Mouse (Mus musculus) forebrain, embryonic 16.5 days (tissue): ENCODE results near the gene Rgs2. TPM values are rescaled to one million over a fixed set of nuclear protein-coding genes. Genes with fewer than 3 reads are reported as not detected.

ENCODE experiments used
- ATAC-seq: fragments of 200-750 bp; cut with Nextera tagmentation; 2 replicates; pipeline ENCODE4 v1.8.0; 2017; ENCODE audit warnings: mild to moderate bottlenecking, moderate library complexity
- H3K27ac ChIP-seq: fragments of 300-500 bp; sonication (generic); 2 replicates; pipeline ENCODE4 v1.5.1; 2014; ENCODE audit warnings: low read length, control low read depth
- H3K27me3 ChIP-seq: fragments of 300-500 bp; sonication (generic); replicated peaks from 2 replicates; pipeline ENCODE4 v1.6.1; 2014; ENCODE audit warnings: low read length; ENCODE audit not compliant: control insufficient read depth, insufficient read depth
- H3K36me3 ChIP-seq: fragments of 300-500 bp; sonication (generic); 2 replicates; pipeline ENCODE4 v1.6.1; 2014; ENCODE audit not compliant: control insufficient read depth, insufficient read depth
- H3K4me1 ChIP-seq: fragments of 300-500 bp; sonication (generic); replicated peaks from 2 replicates; pipeline ENCODE4 v1.6.1; 2014; ENCODE audit warnings: low read length; ENCODE audit not compliant: control insufficient read depth, insufficient read depth
- H3K4me2 ChIP-seq: fragments of 300-500 bp; sonication (generic); 2 replicates; pipeline ENCODE4 v1.6.1; 2014; ENCODE audit warnings: mild to moderate bottlenecking, low read length, control low read depth
- H3K4me3 ChIP-seq: fragments of 300-500 bp; sonication (generic); replicated peaks from 2 replicates; pipeline ENCODE4 v1.5.1; 2014; ENCODE audit warnings: mild to moderate bottlenecking, low read length, control low read depth
- H3K9ac ChIP-seq: fragments of 300-500 bp; sonication (generic); replicated peaks from 2 replicates; pipeline ENCODE4 v1.6.1; 2014; ENCODE audit warnings: low read depth, low read length, control low read depth
- H3K9me3 ChIP-seq: fragments of 300-500 bp; sonication (generic); 2 replicates; pipeline ENCODE4 v1.6.1; 2016; ENCODE audit warnings: low read length; ENCODE audit not compliant: control insufficient read depth
- WGBS: fragments of 180-500 bp; shearing (Covaris S2); extraction: QIAGEN DNeasy Blood & Tissue Kit; methylation state at CpG from one replicate; pipeline ENCODE4 v1.1.7; 2014; 5-methylcytosine and 5-hydroxymethylcytosine counted together
- polyA plus RNA-seq: library from polyadenylated mRNA; unstranded; fragments of >200 nt; fragmentation: Nextera tagmentation; extraction: Ambion mirVana; gene quantifications from 2 replicates; pipeline ENCODE4 v1.2.1, GENCODE M21; 2015

Gene Rgs2
- polyA plus RNA-seq, 1 experiment from 2014 or later: 85.7 TPM

DNA sequence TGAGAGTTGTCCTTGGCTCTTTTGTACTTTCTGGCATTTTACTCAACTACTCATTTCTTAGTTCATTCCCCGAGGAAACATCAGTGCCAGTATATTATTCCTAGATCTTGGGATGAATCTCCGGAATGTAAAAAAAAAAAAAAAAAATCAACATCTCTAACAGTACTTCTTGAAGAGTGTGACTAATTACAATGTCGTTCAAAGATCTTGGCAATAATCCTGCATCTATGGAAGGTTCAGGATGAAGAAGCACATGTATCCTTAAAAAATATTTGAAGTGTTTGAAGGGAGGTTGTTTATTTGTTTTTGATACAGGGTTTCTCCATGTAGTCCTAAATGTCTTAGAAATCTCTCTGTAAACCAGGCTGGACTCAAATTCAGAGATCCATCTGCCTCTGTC lies 41.7 kb downstream of the Rgs2 start:
- H3K4me3 ChIP-seq: no peak overlapping the region
- H3K36me3 ChIP-seq: no peaks in the 10 kb centered on the region
- no peak overlapping the region for H3K27ac ChIP-seq
- no peak overlapping the region for H3K9ac ChIP-seq
- no peaks in the 10 kb centered on the region for H3K27me3 ChIP-seq
- ATAC-seq: no peak
- 83% methylated on average over 3 of the region's 3 CpGs for WGBS
- H3K9me3 ChIP-seq: no peaks in the 10 kb centered on the region
- H3K4me2 ChIP-seq: no peak overlapping the region
- no peaks in the 10 kb centered on the region for H3K4me1 ChIP-seq

DNA sequence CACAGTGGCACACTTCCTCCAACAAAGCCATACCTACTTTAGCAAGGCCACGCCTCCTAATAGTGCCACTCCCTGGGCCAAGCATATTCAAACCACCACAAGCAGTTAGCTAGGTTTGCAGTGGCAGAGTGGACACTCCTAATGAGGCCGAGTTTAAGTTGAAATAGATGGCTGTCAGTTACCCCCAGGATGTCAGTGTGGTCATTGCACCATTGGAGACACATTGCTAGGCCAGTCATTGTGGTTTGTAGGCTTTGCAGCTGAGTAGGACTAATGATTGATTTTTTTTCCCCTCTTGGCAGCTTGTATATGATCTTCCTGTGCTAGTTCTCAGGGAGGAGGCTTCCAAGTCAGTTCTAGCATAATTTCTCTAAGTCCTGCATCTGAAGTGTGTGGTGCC lies 43.6 kb downstream of the Rgs2 start:
- no peak for ATAC-seq
- Histone ChIP-seq H3K27me3 (no peaks in the 10 kb centered on the region), H3K27ac (no peak overlapping the region), H3K4me3 (no peak overlapping the region), H3K36me3 (no peaks in the 10 kb centered on the region), H3K4me1 (no peaks in the 10 kb centered on the region), H3K9me3 (no peaks in the 10 kb centered on the region), H3K9ac (no peak overlapping the region), H3K4me2 (no peak overlapping the region)
- WGBS: 88% methylated on average over 2 of the region's 2 CpGs

DNA sequence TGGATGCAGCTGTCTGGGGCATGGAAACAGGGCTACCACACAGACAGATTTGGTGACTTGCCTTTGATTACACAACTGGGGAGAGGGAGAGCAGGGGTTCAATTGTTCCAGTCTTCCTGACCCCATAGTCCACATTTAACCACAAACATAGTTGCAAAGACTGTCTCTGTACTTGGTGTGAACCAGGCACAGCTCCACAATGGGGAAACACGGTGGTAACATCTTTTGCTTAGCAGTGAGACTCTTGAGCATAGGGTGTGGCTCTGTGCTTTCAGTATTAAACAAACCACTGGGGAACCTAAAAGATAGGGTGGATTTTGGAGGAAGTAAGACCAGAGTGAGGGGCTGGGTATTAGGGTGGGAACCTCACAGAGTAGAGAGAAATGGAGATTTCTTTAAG lies 47.9 kb downstream of the Rgs2 start:
- 83% methylated on average over 1 of the region's 1 CpGs for WGBS
- Histone ChIP-seq H3K4me2 (no peak overlapping the region), H3K4me1 (no peaks in the 10 kb centered on the region), H3K27me3 (no peaks in the 10 kb centered on the region), H3K9ac (no peak overlapping the region), H3K27ac (no peak overlapping the region), H3K9me3 (no peaks in the 10 kb centered on the region), H3K4me3 (no peak overlapping the region), H3K36me3 (no peaks in the 10 kb centered on the region)
- no peak for ATAC-seq

GRCm38 (mm10) chr1:143952841-143953240 lies 51.1 kb downstream of the Rgs2 start:
- Histone ChIP-seq H3K4me3 (no peak overlapping the region), H3K4me1 (no peaks in the 10 kb centered on the region), H3K9me3 (no peaks in the 10 kb centered on the region), H3K36me3 (no peaks in the 10 kb centered on the region), H3K9ac (no peak overlapping the region), H3K27ac (no peak overlapping the region), H3K4me2 (no peak overlapping the region), H3K27me3 (no peaks in the 10 kb centered on the region)
- 93% methylated on average over 2 of the region's 2 CpGs for WGBS
- no peak for ATAC-seq

Other genes starting within 250 kb of the Rgs2 start
- gene Trove2, start 227.1 kb downstream of the Rgs2 start, polyA plus RNA-seq: 53.1 and 63.4 TPM in 2 replicates
- 70.5 and 72.9 TPM in 2 replicates for gene Uchl5, start 226.9 kb downstream of the Rgs2 start, polyA plus RNA-seq
- gene Rgs13, start 173.2 kb upstream of the Rgs2 start, polyA plus RNA-seq: 0.86 and 0.91 TPM in 2 replicates
- not detected in 2 replicates for gene Rgs1, start 245.1 kb upstream of the Rgs2 start, polyA plus RNA-seq